Mouse (Mus musculus): ENCODE results near the gene Tnfsf9. TPM values are rescaled to one million over a fixed set of nuclear protein-coding genes. Genes with fewer than 3 reads are reported as not detected.

Tnfsf9 gene
- polyA plus RNA-seq, 1 experiment from 2014 or later = 9.9 TPM

DNA sequence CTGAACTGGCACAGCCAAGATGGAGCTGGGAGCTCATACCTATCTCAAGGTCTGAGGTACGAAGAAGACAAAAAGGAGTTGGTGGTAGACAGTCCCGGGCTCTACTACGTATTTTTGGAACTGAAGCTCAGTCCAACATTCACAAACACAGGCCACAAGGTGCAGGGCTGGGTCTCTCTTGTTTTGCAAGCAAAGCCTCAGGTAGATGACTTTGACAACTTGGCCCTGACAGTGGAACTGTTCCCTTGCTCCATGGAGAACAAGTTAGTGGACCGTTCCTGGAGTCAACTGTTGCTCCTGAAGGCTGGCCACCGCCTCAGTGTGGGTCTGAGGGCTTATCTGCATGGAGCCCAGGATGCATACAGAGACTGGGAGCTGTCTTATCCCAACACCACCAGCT is 1.9 kb downstream of the Tnfsf9 start:
- H3K27me3 ChIP-seq (ENCODE audit: insufficient read depth, low read length) = no peaks in the 10 kb centered on the region
- no peak overlapping the region for H3K4me3 ChIP-seq (ENCODE audit: low read length)
- no peaks in the 10 kb centered on the region for H3K9me3 ChIP-seq (ENCODE audit: low read length)
- no peaks in the 10 kb centered on the region for H3K36me3 ChIP-seq (ENCODE audit: insufficient read depth, low read length)
- H3K4me2 ChIP-seq (replicated peaks; ENCODE audit: low read depth, low read length) = no peak overlapping the region
- H3K9ac ChIP-seq (replicated peaks; ENCODE audit: low read length) = no peak overlapping the region
- WGBS = 93% methylated on average over 5 of the region's 5 CpGs
- no peak overlapping the region for H3K27ac ChIP-seq (ENCODE audit: low read length)
- peaks cover 21% of the 10 kb centered on the region for H3K4me1 ChIP-seq (ENCODE audit: insufficient read depth, low read length)
- ATAC-seq (ENCODE audit: low FRiP score, low TSS enrichment) = no peak

DNA sequence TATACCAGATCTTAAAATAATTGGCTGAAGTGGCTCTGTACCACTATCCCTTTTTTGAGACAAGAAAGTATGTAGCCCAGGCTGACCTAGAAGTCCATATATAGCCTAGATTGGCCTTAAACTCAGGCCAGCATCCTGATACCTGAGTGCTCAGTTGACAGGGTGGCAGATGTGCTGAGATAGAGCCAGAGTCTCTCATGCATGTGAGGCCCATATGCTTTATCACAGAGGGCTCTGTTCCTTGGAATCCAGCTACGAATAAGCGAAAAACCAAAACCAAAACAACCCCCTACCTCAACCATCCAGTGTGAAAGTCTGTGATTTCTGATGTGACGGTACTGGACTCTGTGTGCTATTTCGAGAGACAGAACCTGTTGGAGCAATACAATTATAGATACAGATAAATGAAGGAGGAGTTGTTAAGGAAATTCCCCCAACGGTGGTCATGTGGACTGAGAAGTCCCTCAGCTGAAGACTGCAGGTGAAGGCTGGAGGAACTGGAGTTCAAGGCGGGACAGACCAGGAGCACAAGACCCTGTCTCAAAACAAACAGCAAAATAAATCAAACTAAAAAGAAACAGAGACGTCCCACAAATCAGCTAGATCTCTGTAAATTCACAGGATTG is 3.0 kb downstream of the Tnfsf9 start:
- Histone ChIP-seq H3K4me1 (ENCODE audit: insufficient read depth, low read length) (peaks cover 21% of the 10 kb centered on the region), H3K4me3 (ENCODE audit: low read length) (no peak overlapping the region), H3K4me2 (replicated peaks; ENCODE audit: low read depth, low read length) (no peak overlapping the region), H3K27ac (ENCODE audit: low read length) (no peak overlapping the region), H3K27me3 (ENCODE audit: insufficient read depth, low read length) (no peaks in the 10 kb centered on the region), H3K9me3 (ENCODE audit: low read length) (no peaks in the 10 kb centered on the region), H3K9ac (replicated peaks; ENCODE audit: low read length) (no peak overlapping the region), H3K36me3 (ENCODE audit: insufficient read depth, low read length) (no peaks in the 10 kb centered on the region)
- no peak for ATAC-seq (ENCODE audit: low FRiP score, low TSS enrichment)
- WGBS = 77% methylated on average over 7 of the region's 7 CpGs

DNA sequence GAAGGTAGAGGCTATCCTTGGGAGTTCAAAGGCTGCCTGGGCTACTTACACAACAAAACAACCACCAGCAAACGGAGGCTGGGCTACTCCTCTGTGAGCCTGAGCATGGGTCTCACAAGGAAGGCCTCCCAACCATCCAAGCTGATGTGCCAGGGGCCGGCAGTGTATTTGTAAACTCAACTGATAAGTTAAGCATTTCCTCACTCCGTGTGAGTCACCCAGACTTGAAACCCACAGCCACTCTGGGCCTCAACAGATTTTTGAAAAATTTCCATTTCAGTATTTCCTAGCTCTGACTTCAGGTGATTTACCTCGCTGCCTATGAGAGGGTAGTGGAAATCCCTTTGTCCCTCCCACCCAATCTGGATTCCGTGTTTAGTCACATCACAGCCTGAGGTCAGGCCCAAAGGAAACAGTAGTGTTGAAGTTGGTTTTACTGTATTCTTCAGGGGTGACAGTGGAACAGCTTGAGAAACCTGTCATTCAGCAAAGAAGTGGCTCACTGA is 3.6 kb downstream of the Tnfsf9 start:
- Histone ChIP-seq H3K27ac (ENCODE audit: low read length) (no peak overlapping the region), H3K36me3 (ENCODE audit: insufficient read depth, low read length) (no peaks in the 10 kb centered on the region), H3K4me3 (ENCODE audit: low read length) (no peak overlapping the region), H3K9ac (replicated peaks; ENCODE audit: low read length) (no peak overlapping the region), H3K4me2 (replicated peaks; ENCODE audit: low read depth, low read length) (no peak overlapping the region), H3K9me3 (ENCODE audit: low read length) (no peaks in the 10 kb centered on the region), H3K4me1 (ENCODE audit: insufficient read depth, low read length) (peaks cover 21% of the 10 kb centered on the region), H3K27me3 (ENCODE audit: insufficient read depth, low read length) (no peaks in the 10 kb centered on the region)
- WGBS = 54% methylated on average over 5 of the region's 5 CpGs
- no peak for ATAC-seq (ENCODE audit: low FRiP score, low TSS enrichment)

DNA sequence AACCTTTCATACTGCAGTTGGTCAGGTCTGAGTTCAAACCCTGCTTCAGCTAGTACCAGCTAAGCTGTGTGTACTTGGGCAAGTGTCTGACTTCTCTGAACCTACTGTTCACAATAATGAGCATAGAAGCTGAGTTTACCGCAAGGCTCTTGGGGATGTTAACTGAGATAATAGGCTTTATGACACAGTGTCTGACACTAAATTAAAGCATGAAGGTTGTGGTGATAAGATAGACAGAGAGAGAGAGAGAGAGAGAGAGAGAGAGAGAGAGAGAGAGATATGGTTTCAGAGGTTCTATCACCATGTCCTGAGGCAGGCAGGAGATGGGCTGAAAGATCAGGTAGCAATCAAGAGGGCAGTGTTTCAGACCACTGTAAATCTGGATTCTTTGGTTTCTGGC is 4.9 kb downstream of the Tnfsf9 start:
- H3K27ac ChIP-seq (ENCODE audit: low read length) = no peak overlapping the region
- ATAC-seq (ENCODE audit: low FRiP score, low TSS enrichment) = no peak
- no peaks in the 10 kb centered on the region for H3K27me3 ChIP-seq (ENCODE audit: insufficient read depth, low read length)
- H3K4me1 ChIP-seq (ENCODE audit: insufficient read depth, low read length) = peaks cover 14% of the 10 kb centered on the region; the same call in 1 of the 2 replicates
- no peaks in the 10 kb centered on the region for H3K36me3 ChIP-seq (ENCODE audit: insufficient read depth, low read length)
- H3K9me3 ChIP-seq (ENCODE audit: low read length) = no peaks in the 10 kb centered on the region
- H3K9ac ChIP-seq (replicated peaks; ENCODE audit: low read length) = no peak overlapping the region
- 95% methylated on average over 1 of the region's 1 CpGs for WGBS
- H3K4me3 ChIP-seq (ENCODE audit: low read length) = no peak overlapping the region
- no peak overlapping the region for H3K4me2 ChIP-seq (replicated peaks; ENCODE audit: low read depth, low read length)

DNA sequence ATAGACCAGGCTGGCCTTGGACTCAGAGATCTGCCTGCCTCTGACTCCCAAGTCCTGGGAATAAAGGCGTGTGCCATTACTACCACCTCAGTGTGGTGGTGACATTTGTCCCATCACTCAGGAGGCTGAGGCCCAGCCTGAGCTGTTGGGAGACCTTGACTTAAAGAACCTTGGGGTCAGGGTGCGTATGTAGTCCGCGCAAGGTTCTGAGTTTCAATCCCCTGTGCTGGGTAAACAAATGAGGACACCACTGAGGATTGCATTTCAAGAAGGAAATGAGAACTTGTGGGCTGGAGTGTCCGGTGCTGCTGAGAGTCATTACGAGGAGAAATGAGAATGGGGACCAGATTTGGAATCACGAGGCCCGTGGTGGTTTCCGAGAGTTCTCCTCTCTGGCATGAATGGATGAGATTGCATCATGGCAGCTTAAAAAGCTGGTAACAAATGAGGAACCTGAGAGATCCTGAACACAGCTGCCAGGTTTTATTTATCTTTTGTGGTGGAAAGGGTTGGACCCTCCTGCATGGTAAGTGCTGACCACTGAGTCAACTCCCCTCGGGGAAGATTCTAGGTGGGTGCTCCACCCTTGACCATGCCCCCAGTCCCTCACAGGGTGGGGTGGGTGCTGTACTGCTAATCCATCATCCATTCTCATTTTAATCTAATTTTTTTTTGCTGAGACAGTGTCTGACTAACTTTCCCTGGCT is 7.8 kb downstream of the Tnfsf9 start:
- Histone ChIP-seq H3K4me1 (ENCODE audit: insufficient read depth, low read length) (no peaks in the 10 kb centered on the region), H3K9me3 (ENCODE audit: low read length) (no peaks in the 10 kb centered on the region), H3K27ac (ENCODE audit: low read length) (no peak overlapping the region), H3K36me3 (ENCODE audit: insufficient read depth, low read length) (no peaks in the 10 kb centered on the region), H3K9ac (replicated peaks; ENCODE audit: low read length) (no peak overlapping the region), H3K4me2 (replicated peaks; ENCODE audit: low read depth, low read length) (no peak overlapping the region), H3K4me3 (ENCODE audit: low read length) (no peak overlapping the region), H3K27me3 (ENCODE audit: insufficient read depth, low read length) (no peaks in the 10 kb centered on the region)
- WGBS = 71% methylated on average over 10 of the region's 10 CpGs
- no peak for ATAC-seq (ENCODE audit: low FRiP score, low TSS enrichment)

DNA sequence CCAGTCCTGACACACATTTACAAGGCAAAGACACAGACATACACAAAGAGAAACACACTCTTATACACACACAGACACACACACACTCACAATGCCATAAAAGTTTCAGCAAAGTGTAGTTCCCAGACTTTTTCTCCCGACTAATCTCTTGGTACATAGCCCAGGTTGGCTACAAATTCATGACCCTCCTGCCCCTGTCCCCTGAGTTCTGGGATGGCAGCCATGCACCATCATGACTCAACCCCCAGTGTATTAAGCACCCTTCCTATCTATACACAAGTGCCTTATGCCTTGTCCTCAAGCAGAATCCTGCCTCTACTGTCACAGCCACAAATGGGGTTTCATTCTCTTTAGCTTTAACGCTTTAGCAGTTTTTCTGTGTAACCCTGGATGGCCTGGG is 11.7 kb downstream of the Tnfsf9 start:
- WGBS = 77% methylated on average over 2 of the region's 2 CpGs
- Histone ChIP-seq H3K27me3 (ENCODE audit: insufficient read depth, low read length) (no peaks in the 10 kb centered on the region), H3K36me3 (ENCODE audit: insufficient read depth, low read length) (no peaks in the 10 kb centered on the region), H3K4me3 (ENCODE audit: low read length) (no peak overlapping the region), H3K9me3 (ENCODE audit: low read length) (no peaks in the 10 kb centered on the region), H3K9ac (replicated peaks; ENCODE audit: low read length) (no peak overlapping the region), H3K27ac (ENCODE audit: low read length) (no peak overlapping the region), H3K4me2 (replicated peaks; ENCODE audit: low read depth, low read length) (no peak overlapping the region), H3K4me1 (ENCODE audit: insufficient read depth, low read length) (peaks cover 6% of the 10 kb centered on the region; the same call in 1 of the 2 replicates)
- ATAC-seq (ENCODE audit: low FRiP score, low TSS enrichment) = no peak

DNA sequence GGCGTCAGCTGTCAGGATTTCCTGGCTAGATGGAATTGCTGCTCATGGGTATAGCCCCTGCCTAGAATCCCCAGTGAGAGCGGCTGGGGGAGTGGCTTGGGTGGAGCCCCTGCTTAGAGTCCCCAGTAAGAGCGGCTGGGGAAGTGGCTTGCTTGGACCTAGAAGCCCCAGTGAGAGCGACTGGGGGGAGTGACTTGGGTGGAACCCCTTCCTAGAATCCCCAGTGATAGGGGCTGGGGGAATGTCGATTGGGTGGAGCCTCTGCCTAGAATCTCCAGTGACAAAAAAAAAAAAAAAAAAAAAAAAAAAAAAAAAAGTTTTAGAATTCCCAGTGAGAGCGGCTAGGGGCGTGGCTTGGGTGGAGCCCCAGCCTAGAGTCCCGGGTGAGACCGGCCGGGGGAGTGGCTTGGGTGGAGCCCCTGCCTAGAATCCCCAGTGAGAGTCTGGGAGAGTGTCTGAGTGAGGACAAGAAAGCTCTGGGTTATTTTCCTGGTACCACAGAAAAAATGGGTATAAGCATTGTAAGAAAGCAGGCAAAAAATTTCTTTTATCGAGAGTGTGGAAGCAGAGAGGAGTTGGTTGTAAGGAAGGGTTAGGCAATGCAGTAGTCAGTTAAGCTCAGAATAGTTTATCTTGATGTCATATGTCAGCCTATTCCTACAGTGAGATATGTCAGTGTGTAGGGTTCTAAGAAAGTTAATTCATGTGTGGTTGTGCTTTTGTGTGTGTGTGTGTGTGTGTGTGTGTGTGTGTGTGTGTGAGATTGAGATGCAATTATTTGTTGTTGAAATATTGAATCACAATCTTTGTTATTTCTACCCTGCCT is 13.6 kb downstream of the Tnfsf9 start:
- no peaks in the 10 kb centered on the region for H3K36me3 ChIP-seq (ENCODE audit: insufficient read depth, low read length)
- WGBS = 2% methylated on average over 11 of the region's 11 CpGs
- H3K27ac ChIP-seq (ENCODE audit: low read length) = no peak overlapping the region

DNA sequence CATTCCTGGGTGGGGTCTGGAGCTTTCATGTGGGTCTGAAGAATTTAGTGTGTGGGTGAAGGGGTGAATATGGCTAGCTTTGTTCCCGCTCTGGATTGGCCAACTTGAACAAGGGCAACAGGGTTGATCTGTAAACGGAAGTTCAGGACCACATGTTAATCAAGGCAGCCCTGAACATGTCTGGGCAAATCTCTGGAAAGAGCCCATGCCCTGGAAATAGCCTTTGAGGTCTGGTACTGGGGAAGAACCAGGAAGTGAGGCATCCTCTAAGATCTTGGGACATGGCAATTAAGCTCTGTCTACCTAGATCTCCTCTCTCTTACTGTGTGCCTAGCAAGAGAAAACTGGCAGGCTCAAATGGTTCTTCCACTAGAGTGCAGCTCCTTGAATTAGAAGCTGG is 16.7 kb downstream of the Tnfsf9 start:
- Histone ChIP-seq H3K9me3 (ENCODE audit: low read length) (no peaks in the 10 kb centered on the region), H3K36me3 (ENCODE audit: insufficient read depth, low read length) (no peaks in the 10 kb centered on the region), H3K27me3 (ENCODE audit: insufficient read depth, low read length) (no peaks in the 10 kb centered on the region), H3K9ac (replicated peaks; ENCODE audit: low read length) (no peak overlapping the region), H3K4me1 (ENCODE audit: insufficient read depth, low read length) (peaks cover 6% of the 10 kb centered on the region; the same call in 1 of the 2 replicates), H3K4me2 (replicated peaks; ENCODE audit: low read depth, low read length) (no peak overlapping the region), H3K27ac (ENCODE audit: low read length) (no peak overlapping the region), H3K4me3 (ENCODE audit: low read length) (no peak overlapping the region)
- ATAC-seq (ENCODE audit: low FRiP score, low TSS enrichment) = no peak
- 71% methylated on average over 2 of the region's 2 CpGs for WGBS

More for the DNA sequence above, 13.6 kb downstream of the Tnfsf9 start:
- Histone ChIP-seq H3K9ac (replicated peaks; ENCODE audit: low read length) (no peak overlapping the region), H3K4me1 (ENCODE audit: insufficient read depth, low read length) (peaks cover 6% of the 10 kb centered on the region; the same call in 1 of the 2 replicates), H3K27me3 (ENCODE audit: insufficient read depth, low read length) (no peaks in the 10 kb centered on the region), H3K4me3 (ENCODE audit: low read length) (peak overlapping the region; percentile 19; the same call in 1 of the 2 replicates), H3K4me2 (replicated peaks; ENCODE audit: low read depth, low read length) (peak overlapping the region; percentile 45), H3K9me3 (ENCODE audit: low read length) (no peaks in the 10 kb centered on the region)
- ATAC-seq (ENCODE audit: low FRiP score, low TSS enrichment) = peak; percentile 97

DNA sequence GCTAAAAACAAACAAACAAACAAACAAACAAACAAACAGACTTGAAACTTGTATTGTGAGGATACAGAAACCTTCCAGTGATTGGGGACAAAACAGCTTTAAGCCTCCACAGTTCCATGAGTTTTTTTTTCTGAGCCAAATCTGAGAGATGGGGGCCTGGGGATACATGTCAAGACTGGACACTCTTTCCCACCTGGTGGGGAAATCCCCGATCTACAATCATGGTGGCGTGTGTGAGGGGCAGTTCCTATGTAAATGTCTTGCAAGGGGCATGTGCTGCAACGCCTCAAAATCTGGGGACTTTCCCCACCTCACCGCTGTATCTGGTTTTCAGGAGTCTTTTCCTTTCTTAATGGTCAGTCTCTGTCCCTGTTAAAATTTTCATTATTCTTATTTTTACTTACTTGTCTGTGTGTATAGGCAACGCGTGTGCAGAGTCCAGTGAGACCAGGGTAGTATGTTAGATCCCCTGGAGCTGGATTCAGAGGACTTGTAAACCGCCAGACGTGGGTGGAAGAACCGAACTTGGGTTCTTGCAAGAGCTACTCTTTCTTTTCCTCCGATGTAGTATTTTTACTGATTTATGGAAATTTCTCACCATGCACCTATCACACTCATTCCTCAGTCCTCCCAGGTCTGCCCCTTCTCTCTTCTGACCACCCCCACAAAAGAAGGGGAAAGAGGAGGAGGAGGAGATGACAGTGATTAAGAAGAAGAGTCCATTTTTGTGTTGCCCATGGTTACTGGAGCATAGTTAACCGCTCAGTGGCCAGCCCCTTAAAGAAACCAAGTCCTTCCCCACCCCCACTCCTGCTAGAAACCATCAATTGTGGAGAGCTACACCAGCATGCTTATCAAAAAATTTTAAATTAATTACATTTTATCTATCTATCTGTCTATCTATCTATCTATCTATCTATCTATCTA is 18.3 kb downstream of the Tnfsf9 start:
- no peak overlapping the region for H3K4me2 ChIP-seq (replicated peaks; ENCODE audit: low read depth, low read length)
- WGBS = 90% methylated on average over 11 of the region's 11 CpGs

More for the DNA sequence above, 18.3 kb downstream of the Tnfsf9 start:
- Histone ChIP-seq H3K27ac (ENCODE audit: low read length) (no peak overlapping the region), H3K4me3 (ENCODE audit: low read length) (no peak overlapping the region), H3K36me3 (ENCODE audit: insufficient read depth, low read length) (no peaks in the 10 kb centered on the region), H3K4me1 (ENCODE audit: insufficient read depth, low read length) (peaks cover 5% of the 10 kb centered on the region; the same call in 1 of the 2 replicates), H3K9me3 (ENCODE audit: low read length) (no peaks in the 10 kb centered on the region), H3K9ac (replicated peaks; ENCODE audit: low read length) (no peak overlapping the region), H3K27me3 (ENCODE audit: insufficient read depth, low read length) (no peaks in the 10 kb centered on the region)
- no peak for ATAC-seq (ENCODE audit: low FRiP score, low TSS enrichment)
